In genomic region chr14:61106404-61106803, GRCm38 (mm10) we compare ENCODE assay signal across 23 mouse cellular contexts. TPM values are rescaled to one million over a fixed set of nuclear protein-coding genes. Genes with fewer than 3 reads are reported as not detected.
A peak's percentile ranks its signal among the peaks of the same experiment; 100 is the strongest.
DNase-seq lines count a peak whose midpoint lies in the region; ATAC-seq and TF ChIP-seq lines count a peak whose summit lies in the region.
"Had no signal": no experiment of that assay in that cellular context is flagged by ENCODE, and none has a peak within 500 bp of the region (broad histone marks: within the 10 kb centered on the region; RNA-seq: fewer than 3 reads in every experiment).

No protein-coding gene starts in this region.

- peak; percentile 41; the same call in 1 of the 2 replicates for ATAC-seq in lung, embryonic 16.5 days (ENCODE audit: low read depth)
- peak; percentile 77 for ATAC-seq in stomach, postnatal 0 days (ENCODE audit: low FRiP score, low TSS enrichment)
- ATAC-seq in frontal cortex, adult (ENCODE audit: low TSS enrichment) = no peak
- ATAC-seq: CD4-positive, CD25-positive, alpha-beta regulatory T cell, adult 4 months; intestine, embryonic 16.5 days; Patski had no signal

- DNase-seq in cerebellum, postnatal 10 days = peak; percentile 40 to 42
- no peak for DNase-seq in cerebellum, adult 8-10 months
- DNase-seq in lung, adult 2 months = no peak
- peak; percentile 43 for DNase-seq in urinary bladder, postnatal 14 days (ENCODE audit: low spot score)
- DNase-seq in urinary bladder, postnatal 25 days (ENCODE audit: low spot score) = no peak
- DNase-seq in stomach, postnatal 0 days (ENCODE audit: low spot score) = peak; percentile 81
- DNase-seq: adrenal gland, postnatal 14 days; cerebellum, adult 18-20 months; gastrocnemius, postnatal 10 days; heart, adult 2 months; heart, postnatal 36 days; kidney, postnatal 36 days; layer of hippocampus, adult 9-11 months; spleen, adult 18-20 months had no signal

- H3K9ac ChIP-seq in lung, embryonic 16.5 days (ENCODE audit: low read length) = no peak overlapping the region
- no peak overlapping the region for H3K9ac ChIP-seq in stomach, postnatal 0 days (ENCODE audit: low read length)
- H3K9ac ChIP-seq: hindbrain, embryonic 15.5 days; limb, embryonic 13.5 days; lung, embryonic 15.5 days had no signal

- H3K4me2 ChIP-seq in lung, embryonic 16.5 days (ENCODE audit: low read depth, low read length) = no peak overlapping the region
- no peak overlapping the region for H3K4me2 ChIP-seq in stomach, postnatal 0 days (replicated peaks; ENCODE audit: low read depth)
- H3K4me2 ChIP-seq: hindbrain, embryonic 15.5 days; limb, embryonic 13.5 days; lung, embryonic 15.5 days had no signal

- no peaks in the 10 kb centered on the region for H3K36me3 ChIP-seq in lung, embryonic 16.5 days (ENCODE audit: control insufficient read depth, insufficient read depth, low read length)
- no peaks in the 10 kb centered on the region for H3K36me3 ChIP-seq in stomach, postnatal 0 days (ENCODE audit: control insufficient read depth, insufficient read depth, low read length)
- H3K36me3 ChIP-seq: hindbrain, embryonic 15.5 days; limb, embryonic 13.5 days; lung, embryonic 15.5 days had no signal

- no peak overlapping the region for H3K27ac ChIP-seq in lung, embryonic 16.5 days (ENCODE audit: low read length)
- H3K27ac ChIP-seq in stomach, postnatal 0 days (replicated peaks) = no peak overlapping the region
- H3K27ac ChIP-seq: heart, adult 2 months; hindbrain, embryonic 15.5 days; left cerebral cortex, adult 2 months; limb, embryonic 13.5 days; lung, embryonic 15.5 days had no signal

- no peak overlapping the region for H3K4me3 ChIP-seq in lung, embryonic 16.5 days (ENCODE audit: low read length)
- H3K4me3 ChIP-seq in lung, adult 2 months (replicated peaks; ENCODE audit: extremely low read depth, low read depth, low read length) = no peak overlapping the region
- H3K4me3 ChIP-seq in stomach, postnatal 0 days (ENCODE audit: low read depth, low read length) = no peak overlapping the region
- H3K4me3 ChIP-seq: heart, adult 2 months; hindbrain, embryonic 15.5 days; left cerebral cortex, adult 2 months; limb, embryonic 13.5 days; lung, embryonic 15.5 days had no signal

- 53% methylated on average over 8 of the region's 8 CpGs for WGBS in lung, embryonic 16.5 days
- WGBS in lung, adult 2 months = 66% methylated on average over 8 of the region's 8 CpGs
- whole genome bisulfite sequencing in stomach, postnatal 0 days = 36% methylated on average over 8 of the region's 8 CpGs

- TF ChIP-seq CTCF in lung, adult 2 months (IDR thresholded peaks at IDR 0.05; ENCODE audit: insufficient read depth, low read length) = no peak
- TF ChIP-seq CTCF in stomach, postnatal 0 days (IDR thresholded peaks at IDR 0.05; ENCODE audit: low read depth) = no peak

- H3K9me3 ChIP-seq in lung, embryonic 16.5 days (ENCODE audit: control insufficient read depth, low read length) = no peaks in the 10 kb centered on the region
- H3K9me3 ChIP-seq in stomach, postnatal 0 days (ENCODE audit: control insufficient read depth, low read length) = no peaks in the 10 kb centered on the region
- H3K9me3 ChIP-seq: hindbrain, embryonic 15.5 days; limb, embryonic 13.5 days; lung, embryonic 15.5 days had no signal

- no peak for TF ChIP-seq EP300 in stomach, postnatal 0 days (optimal IDR thresholded peaks at IDR 0.05)

- no peak for TF ChIP-seq POLR2A in lung, adult 2 months (IDR thresholded peaks at IDR 0.05; ENCODE audit: borderline replicate concordance, extremely low read depth, low read depth, low read length)

- peaks cover 5% of the 10 kb centered on the region for H3K4me1 ChIP-seq in lung, embryonic 16.5 days (replicated peaks; ENCODE audit: control insufficient read depth, insufficient read depth, low read length)
- H3K4me1 ChIP-seq in lung, adult 2 months (ENCODE audit: control insufficient read depth, insufficient read depth, low read length) = no peaks in the 10 kb centered on the region
- H3K4me1 ChIP-seq in stomach, postnatal 0 days (replicated peaks; ENCODE audit: control insufficient read depth, insufficient read depth) = no peaks in the 10 kb centered on the region
- H3K4me1 ChIP-seq: hindbrain, embryonic 15.5 days had no signal

- H3K27me3 ChIP-seq in lung, embryonic 16.5 days (ENCODE audit: control insufficient read depth, insufficient read depth, low read depth, low read length) = no peaks in the 10 kb centered on the region
- no peaks in the 10 kb centered on the region for H3K27me3 ChIP-seq in stomach, postnatal 0 days (ENCODE audit: control insufficient read depth, insufficient read depth, low read length)
- H3K27me3 ChIP-seq: hindbrain, embryonic 15.5 days; limb, embryonic 13.5 days; lung, embryonic 15.5 days had no signal

RNA-seq across cellular contexts. Expression of gene Sacs, which starts 31.9 kb away (rescaled TPM):
- 1.8 TPM in 2 replicates for polyA plus RNA-seq in lung, embryonic 16.5 days (2015; fragmentation: Nextera tagmentation; extraction: Ambion mirVana)
- 0.51 and 1.2 TPM in 2 replicates for polyA plus RNA-seq in lung, adult 2 months (2012; rRNA removed)
- 0.65 and 0.95 TPM in 2 replicates for polyA plus RNA-seq in stomach, postnatal 0 days (2015; fragmentation: Nextera tagmentation; extraction: Ambion mirVana)

Comparison
In these comparisons a context has a peak if more than half of its experiments do, and no peak if none do; other contexts are left out.
1. DNase-seq: peak in cerebellum, postnatal 10 days (2 of 2), urinary bladder, postnatal 14 days (single experiment) and stomach, postnatal 0 days (single experiment); none in cerebellum, adult 8-10 months (single experiment), lung, adult 2 months (single experiment) and urinary bladder, postnatal 25 days (single experiment).